Mouse (Mus musculus): ENCODE measurements at regions not wholly inside any gene's neighbourhood (a gene's known extent, or its start where the extent isn't known, plus 50 kb on each side); places are given as distances from the start of the nearest gene placed in this dataset.
"Not testable (repeated sequence)": the region's sequence is repeated elsewhere in the genome, so short reads cannot be mapped to it uniquely, and the experiment has no call there.

DNA sequence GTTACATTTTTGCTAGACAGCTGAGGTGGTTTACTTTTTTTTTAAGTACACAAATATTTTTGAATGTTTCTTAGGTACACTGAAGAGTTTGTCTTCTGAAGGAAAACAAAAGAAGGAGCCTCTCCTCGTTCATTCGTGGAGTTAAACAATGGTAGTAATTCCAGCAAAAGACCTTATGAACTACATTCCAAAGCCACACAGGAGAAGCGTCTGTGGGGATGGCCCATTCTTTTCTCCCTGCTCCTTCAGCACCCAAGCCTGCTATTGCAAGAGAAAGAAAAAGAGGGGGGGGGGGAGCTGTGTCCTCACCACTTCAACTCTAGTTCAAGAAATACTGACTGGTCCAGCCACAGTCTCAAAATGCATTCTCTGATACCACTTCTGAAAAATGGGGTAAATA lies 87.4 kb downstream of the Nr2f2 start:
- WGBS = 70% methylated on average over 3 of the region's 3 CpGs
- H3K27me3 ChIP-seq (replicated peaks; ENCODE audit: control insufficient read depth, insufficient read depth, low read length) = peaks cover 6% of the 10 kb centered on the region
- peaks cover 3% of the 10 kb centered on the region; the same call in 1 of the 2 replicates for H3K4me1 ChIP-seq (ENCODE audit: control insufficient read depth, insufficient read depth, low read length)
- H3K4me3 ChIP-seq (ENCODE audit: insufficient read depth, low read depth, low read length) = no peak overlapping the region
- no peak overlapping the region for H3K27ac ChIP-seq (ENCODE audit: insufficient read depth, low read depth, low read length)
- no peaks in the 10 kb centered on the region for H3K36me3 ChIP-seq (ENCODE audit: control insufficient read depth, insufficient read depth, low read length)
- DNase-seq = no peak
- TF ChIP-seq CTCF (conservative IDR thresholded peaks at IDR 0.05; ENCODE audit: insufficient read depth, insufficient read length, low read depth, low read length) (no peak), POLR2A (IDR thresholded peaks at IDR 0.05; ENCODE audit: low read depth, low read length) (no peak)

DNA sequence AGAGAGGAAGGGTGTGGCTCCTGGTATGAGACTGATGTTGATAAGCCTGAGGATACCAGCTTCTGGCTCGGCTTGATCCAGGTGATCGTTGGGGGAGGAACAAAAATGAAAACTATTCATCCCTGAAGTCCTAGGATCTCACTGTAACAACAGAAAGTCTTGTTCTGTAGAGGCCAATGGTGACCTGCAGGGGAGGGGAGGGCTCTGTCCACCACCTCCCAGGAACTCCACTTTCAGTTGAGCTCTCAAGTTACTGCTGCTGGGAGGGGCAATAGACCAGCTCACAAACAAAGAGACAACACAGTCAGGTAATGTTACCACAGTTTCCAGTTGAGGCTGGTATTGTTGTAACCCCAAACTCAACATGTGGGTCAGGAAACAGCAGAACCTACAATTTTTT lies 90.5 kb downstream of the Nr2f2 start:
- Histone ChIP-seq H3K27ac (ENCODE audit: insufficient read depth, low read depth, low read length) (no peak overlapping the region), H3K27me3 (replicated peaks; ENCODE audit: control insufficient read depth, insufficient read depth, low read length) (peaks cover 6% of the 10 kb centered on the region), H3K36me3 (ENCODE audit: control insufficient read depth, insufficient read depth, low read length) (no peaks in the 10 kb centered on the region), H3K4me1 (ENCODE audit: control insufficient read depth, insufficient read depth, low read length) (peaks cover 3% of the 10 kb centered on the region; the same call in 1 of the 2 replicates), H3K4me3 (ENCODE audit: insufficient read depth, low read depth, low read length) (no peak overlapping the region)
- DNase-seq = no peak
- 34% methylated on average over 2 of the region's 2 CpGs for WGBS
- TF ChIP-seq POLR2A (IDR thresholded peaks at IDR 0.05; ENCODE audit: low read depth, low read length) = no peak
- no peak for TF ChIP-seq CTCF (conservative IDR thresholded peaks at IDR 0.05; ENCODE audit: insufficient read depth, insufficient read length, low read depth, low read length)

- TF ChIP-seq POLR2A (IDR thresholded peaks at IDR 0.05; ENCODE audit: low read depth, low read length) (no peak), CTCF (conservative IDR thresholded peaks at IDR 0.05; ENCODE audit: insufficient read depth, insufficient read length, low read depth, low read length) (no peak)
- WGBS = 60% methylated on average over 2 of the region's 2 CpGs
Observed at GRCm38 (mm10) chr7:70274312-70274711, 92.2 kb downstream of the Nr2f2 start.

DNA sequence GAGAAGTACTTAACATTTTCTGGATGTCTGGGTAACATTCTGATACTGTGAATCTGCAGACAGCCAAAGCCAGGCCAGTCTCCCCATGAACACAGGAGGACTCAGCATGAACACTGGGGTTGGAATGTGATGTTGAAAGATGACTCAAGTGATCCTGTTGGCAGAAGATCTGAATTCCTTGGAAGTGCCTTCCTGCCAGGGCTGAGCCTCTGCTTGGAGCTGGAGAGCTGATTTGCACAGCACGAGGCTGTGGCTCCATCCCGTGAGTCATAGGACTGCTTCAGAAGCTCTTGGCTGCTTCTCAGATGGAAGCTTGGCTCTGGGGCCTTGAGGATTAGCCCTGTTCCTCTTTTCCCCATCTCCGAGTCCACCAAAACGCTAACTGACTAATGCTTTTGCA lies 99.5 kb downstream of the Nr2f2 start:
- H3K4me1 ChIP-seq (ENCODE audit: control insufficient read depth, insufficient read depth, low read length) = no peaks in the 10 kb centered on the region
- 64% methylated on average over 4 of the region's 4 CpGs for WGBS
- DNase-seq = peak; percentile 48

More at GRCm38 (mm10) chr7:70274312-70274711, 92.2 kb downstream of the Nr2f2 start:
- Histone ChIP-seq H3K27ac (ENCODE audit: insufficient read depth, low read depth, low read length) (no peak overlapping the region), H3K36me3 (ENCODE audit: control insufficient read depth, insufficient read depth, low read length) (no peaks in the 10 kb centered on the region), H3K4me3 (ENCODE audit: insufficient read depth, low read depth, low read length) (no peak overlapping the region), H3K4me1 (ENCODE audit: control insufficient read depth, insufficient read depth, low read length) (no peaks in the 10 kb centered on the region), H3K27me3 (replicated peaks; ENCODE audit: control insufficient read depth, insufficient read depth, low read length) (no peaks in the 10 kb centered on the region)
- no peak for DNase-seq

GRCm38 (mm10) chr7:70256806-70257205 lies 109.7 kb downstream of the Nr2f2 start:
- Histone ChIP-seq H3K27ac (ENCODE audit: insufficient read depth, low read depth, low read length) (no peak overlapping the region), H3K4me1 (ENCODE audit: control insufficient read depth, insufficient read depth, low read length) (no peaks in the 10 kb centered on the region), H3K4me3 (ENCODE audit: insufficient read depth, low read depth, low read length) (no peak overlapping the region), H3K27me3 (replicated peaks; ENCODE audit: control insufficient read depth, insufficient read depth, low read length) (no peaks in the 10 kb centered on the region), H3K36me3 (ENCODE audit: control insufficient read depth, insufficient read depth, low read length) (no peaks in the 10 kb centered on the region)
- WGBS = 96% methylated on average over 4 of the region's 4 CpGs
- DNase-seq = no peak
- TF ChIP-seq POLR2A (IDR thresholded peaks at IDR 0.05; ENCODE audit: low read depth, low read length) (no peak), CTCF (conservative IDR thresholded peaks at IDR 0.05; ENCODE audit: insufficient read depth, insufficient read length, low read depth, low read length) (no peak)

More for the DNA sequence above, 99.5 kb downstream of the Nr2f2 start:
- TF ChIP-seq POLR2A (IDR thresholded peaks at IDR 0.05; ENCODE audit: low read depth, low read length) (no peak), CTCF (conservative IDR thresholded peaks at IDR 0.05; ENCODE audit: insufficient read depth, insufficient read length, low read depth, low read length) (no peak)
- no peaks in the 10 kb centered on the region for H3K27me3 ChIP-seq (replicated peaks; ENCODE audit: control insufficient read depth, insufficient read depth, low read length)
- H3K27ac ChIP-seq (ENCODE audit: insufficient read depth, low read depth, low read length) = no peak overlapping the region
- no peaks in the 10 kb centered on the region for H3K36me3 ChIP-seq (ENCODE audit: control insufficient read depth, insufficient read depth, low read length)
- no peak overlapping the region for H3K4me3 ChIP-seq (ENCODE audit: insufficient read depth, low read depth, low read length)

DNA sequence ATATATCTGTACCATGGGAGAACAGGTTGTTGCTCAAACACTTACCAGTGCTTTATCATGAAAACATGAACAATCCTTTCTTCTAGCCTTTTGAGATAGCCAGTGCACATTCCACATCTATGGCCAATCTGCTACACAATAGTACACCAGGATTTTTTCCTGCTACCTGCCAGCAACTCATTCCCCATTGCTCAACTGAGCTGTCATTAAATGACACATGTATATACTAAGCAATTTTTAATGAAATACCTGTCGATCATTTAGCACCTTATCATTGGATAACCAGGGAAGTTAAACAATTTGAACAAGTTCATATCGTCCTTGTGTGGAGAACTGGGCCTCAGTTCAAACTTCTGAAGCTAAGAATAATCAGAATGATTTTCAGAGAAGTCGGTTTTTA lies 111.5 kb downstream of the Nr2f2 start:
- Histone ChIP-seq H3K36me3 (ENCODE audit: control insufficient read depth, insufficient read depth, low read length) (no peaks in the 10 kb centered on the region), H3K4me3 (ENCODE audit: insufficient read depth, low read depth, low read length) (no peak overlapping the region), H3K27me3 (replicated peaks; ENCODE audit: control insufficient read depth, insufficient read depth, low read length) (no peaks in the 10 kb centered on the region), H3K27ac (ENCODE audit: insufficient read depth, low read depth, low read length) (no peak overlapping the region), H3K4me1 (ENCODE audit: control insufficient read depth, insufficient read depth, low read length) (no peaks in the 10 kb centered on the region)
- TF ChIP-seq CTCF (conservative IDR thresholded peaks at IDR 0.05; ENCODE audit: insufficient read depth, insufficient read length, low read depth, low read length) = no peak
- WGBS = 89% methylated on average over 3 of the region's 3 CpGs
- no peak for DNase-seq

GRCm38 (mm10) chr7:70253275-70253674 lies 113.3 kb downstream of the Nr2f2 start:
- Histone ChIP-seq H3K4me3 (ENCODE audit: insufficient read depth, low read depth, low read length) (no peak overlapping the region), H3K4me1 (ENCODE audit: control insufficient read depth, insufficient read depth, low read length) (no peaks in the 10 kb centered on the region), H3K27me3 (replicated peaks; ENCODE audit: control insufficient read depth, insufficient read depth, low read length) (no peaks in the 10 kb centered on the region), H3K36me3 (ENCODE audit: control insufficient read depth, insufficient read depth, low read length) (no peaks in the 10 kb centered on the region), H3K27ac (ENCODE audit: insufficient read depth, low read depth, low read length) (no peak overlapping the region)
- TF ChIP-seq CTCF (conservative IDR thresholded peaks at IDR 0.05; ENCODE audit: insufficient read depth, insufficient read length, low read depth, low read length) = no peak
- no peak for TF ChIP-seq POLR2A (IDR thresholded peaks at IDR 0.05; ENCODE audit: low read depth, low read length)
- 85% methylated on average over 4 of the region's 4 CpGs for WGBS
- DNase-seq = no peak

GRCm38 (mm10) chr7:70239059-70239458 lies 127.5 kb downstream of the Nr2f2 start:
- H3K27me3 ChIP-seq (replicated peaks; ENCODE audit: control insufficient read depth, insufficient read depth, low read length); DNase-seq; H3K4me3 ChIP-seq (ENCODE audit: insufficient read depth, low read depth, low read length); H3K36me3 ChIP-seq (ENCODE audit: control insufficient read depth, insufficient read depth, low read length); H3K4me1 ChIP-seq (ENCODE audit: control insufficient read depth, insufficient read depth, low read length); H3K27ac ChIP-seq (ENCODE audit: insufficient read depth, low read depth, low read length): not testable (repeated sequence)
- WGBS = 87% methylated on average over 9 of the region's 9 CpGs
